Mouse (Mus musculus) Patski (cell line): ENCODE measurements at regions not wholly inside any gene's neighbourhood (a gene's known extent, or its start where the extent isn't known, plus 50 kb on each side); places are given as distances from the start of the nearest gene placed in this dataset.
A peak's percentile ranks its signal among the peaks of the same experiment; 100 is the strongest.

ENCODE experiments used
- ATAC-seq: fragments of 100-300 bp; one replicate; pipeline ENCODE4 v1.8.0; 2021
- CTCF ChIA-PET: fragments of 350-600 bp; sonication (Branson Sonifier 250); formaldehyde crosslinking; loops from one replicate; lab custom pipeline; 2022; ENCODE audit warnings: inconsistent platforms; lab: Charles Lee
- POLR2A ChIA-PET: fragments of 350-600 bp; sonication (Branson Sonifier 250); formaldehyde crosslinking; loops from one replicate; lab custom pipeline; 2022; ENCODE audit warnings: antibody characterized with exemption, inconsistent platforms; lab: Charles Lee
- DNase-seq: peaks from one replicate; pipeline ENCODE4 v3.0.0-alpha.2; 2011; ENCODE audit warnings: low read depth, low spot score
- H3K27me3 ChIP-seq: fragments of 371-371 bp; one replicate; pipeline ENCODE4 v1.5.1; 2021
- CTCF ChIP-seq: fragments of 100-300 bp; IDR thresholded peaks from one replicate; pipeline ENCODE4 v1.5.1; 2021
- in situ Hi-C: fragments of 300-500 bp; cut with MboI; formaldehyde crosslinking; loops from 3 replicates; pipeline ENCODE4 v1.11.1; 2018; ENCODE audit warnings: low pct_unique_long_range_greater_than_20kb, mixed read lengths

- peak; percentile 33 for TF ChIP-seq CTCF
- CTCF ChIA-PET: interaction anchor here (0.7 to 2.1 kb wide), 9 partner anchors 11 to 1685 kb away, joined by 3 to 6 read pairs (median 4); no protein-coding TSS in a partner anchor
- no peaks in the 10 kb centered on the region for H3K27me3 ChIP-seq
- in situ Hi-C loops: loop anchor here (25.0 kb wide), 3 partner anchors 636 to 1689 kb away; no protein-coding TSS in a partner anchor
- ATAC-seq: no peak
- DNase-seq: no peak
- POLR2A ChIA-PET: no interaction called here
These were observed 55.5 kb upstream of the Mpdz start for GRCm38 (mm10) chr4:81498133-81498532.

DNA sequence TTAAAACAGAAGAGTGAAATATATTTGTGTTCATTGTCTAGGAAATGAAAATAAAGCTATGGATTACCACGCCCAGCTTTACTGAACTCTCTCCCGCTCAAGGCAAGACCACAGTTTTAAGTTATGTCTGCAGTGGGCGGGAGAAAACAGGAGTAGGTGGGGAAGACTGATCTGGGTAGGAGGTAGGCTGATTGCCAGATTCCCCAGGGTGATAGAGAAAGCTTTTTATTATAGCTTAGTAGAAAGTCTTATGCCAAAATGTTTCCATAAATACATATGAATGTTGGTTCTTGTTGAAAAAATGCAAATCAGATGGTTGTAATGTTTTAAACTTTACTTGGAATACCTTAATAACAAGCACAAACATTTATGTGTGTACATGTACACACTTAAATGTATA, 50.2 kb upstream of the Mpdz start:
- ChIA-PET POLR2A (interaction anchor here (0.9 kb wide), 1 partner anchor 11 kb away, joined by 3 read pairs; no protein-coding TSS in a partner anchor), CTCF (no interaction called here)
- in situ Hi-C loops: loop anchor here (25.0 kb wide), 3 partner anchors 631 to 1694 kb away; no protein-coding TSS in a partner anchor
- no peak for TF ChIP-seq CTCF
- DNase-seq: no peak
- no peaks in the 10 kb centered on the region for H3K27me3 ChIP-seq
- no peak for ATAC-seq
